8 mouse cellular contexts compared by ENCODE assay signal in genomic region chr3:68493170-68493585, GRCm38 (mm10).
A peak's percentile ranks its signal among the peaks of the same experiment; 100 is the strongest.
DNase-seq lines count a peak whose midpoint lies in the region; ATAC-seq and TF ChIP-seq lines count a peak whose summit lies in the region.

No protein-coding gene starts in this region.

- peak overlapping the region; percentile 38 for H3K27ac ChIP-seq in hindbrain, embryonic 11.5 days (ENCODE audit: low read depth, low read length)
- H3K27ac ChIP-seq in limb, embryonic 14.5 days (replicated peaks; ENCODE audit: low read depth, low read length) = peak overlapping the region; percentile 82
- H3K27ac ChIP-seq in midbrain, embryonic 14.5 days (replicated peaks; ENCODE audit: low read depth, low read length) = peak overlapping the region; percentile 74

- H3K4me2 ChIP-seq in hindbrain, embryonic 11.5 days (replicated peaks; ENCODE audit: low read depth, low read length) = peak overlapping the region; percentile 85
- H3K4me2 ChIP-seq in limb, embryonic 14.5 days (replicated peaks; ENCODE audit: low read depth, low read length, severe bottlenecking) = peak overlapping the region; percentile 98
- peak overlapping the region; percentile 99 for H3K4me2 ChIP-seq in midbrain, embryonic 14.5 days (ENCODE audit: low read length)

- peak overlapping the region; percentile 71 for H3K4me3 ChIP-seq in hindbrain, embryonic 11.5 days (ENCODE audit: low read depth, low read length)
- peak overlapping the region; percentile 82 for H3K4me3 ChIP-seq in limb, embryonic 14.5 days (replicated peaks; ENCODE audit: low read length)
- peak overlapping the region; percentile 66 for H3K4me3 ChIP-seq in midbrain, embryonic 14.5 days (replicated peaks; ENCODE audit: low read depth, low read length)

- no peak for TF ChIP-seq POLR2A in limb, embryonic 14.5 days (IDR thresholded peaks at IDR 0.05; ENCODE audit: borderline replicate concordance, extremely low read depth, insufficient read depth, insufficient read length)

- peak overlapping the region; percentile 55 for H3K9ac ChIP-seq in hindbrain, embryonic 11.5 days (ENCODE audit: low read depth, low read length)
- peak overlapping the region; percentile 70 for H3K9ac ChIP-seq in limb, embryonic 14.5 days (ENCODE audit: low read depth, low read length, severe bottlenecking)
- peak overlapping the region; percentile 60 for H3K9ac ChIP-seq in midbrain, embryonic 14.5 days (replicated peaks; ENCODE audit: low read length)

- in situ Hi-C loops in Patski (cut with MboI; ENCODE audit: low pct_unique_long_range_greater_than_20kb) = loop anchor here (5.0 to 10.0 kb wide), 2 partner anchors 49 to 112 kb away; no protein-coding TSS in a partner anchor

- POLR2A ChIA-PET in Patski (lab: Charles Lee) = interaction anchor here (0.6 to 6.7 kb wide), 5 partner anchors 24 to 362 kb away, joined by 3 to 46 read pairs (median 3); no protein-coding TSS in a partner anchor

- no peaks in the 10 kb centered on the region for H3K27me3 ChIP-seq in Patski
- peaks cover 4% of the 10 kb centered on the region; the same call in 1 of the 2 replicates for H3K27me3 ChIP-seq in hindbrain, embryonic 11.5 days (ENCODE audit: control insufficient read depth, insufficient read depth, low read length)
- H3K27me3 ChIP-seq in limb, embryonic 14.5 days (ENCODE audit: control insufficient read depth, insufficient read depth, low read length) = no peaks in the 10 kb centered on the region
- peaks cover 11% of the 10 kb centered on the region; the same call in 1 of the 2 replicates for H3K27me3 ChIP-seq in midbrain, embryonic 14.5 days (ENCODE audit: control insufficient read depth, insufficient read depth, low read length)

- CTCF ChIA-PET in Patski (lab: Charles Lee) = interaction anchor here (1.3 to 5.6 kb wide), 7 partner anchors 12 to 437 kb away, joined by 3 to 39 read pairs (median 5); no protein-coding TSS in a partner anchor

- H3K4me1 ChIP-seq in hindbrain, embryonic 11.5 days (replicated peaks; ENCODE audit: control insufficient read depth, insufficient read depth, low read length) = no peaks in the 10 kb centered on the region; the same call in 1 of the 2 replicates
- H3K4me1 ChIP-seq in limb, embryonic 14.5 days (ENCODE audit: control insufficient read depth, insufficient read depth, low read length) = peaks cover 24% of the 10 kb centered on the region
- H3K4me1 ChIP-seq in midbrain, embryonic 14.5 days (ENCODE audit: control insufficient read depth, insufficient read depth, low read length) = peaks cover 12% of the 10 kb centered on the region; the same call in 1 of the 2 replicates

- H3K9me3 ChIP-seq in hindbrain, embryonic 11.5 days (ENCODE audit: control insufficient read depth, low read length) = no peaks in the 10 kb centered on the region
- H3K9me3 ChIP-seq in limb, embryonic 14.5 days (ENCODE audit: control insufficient read depth, low read length) = no peaks in the 10 kb centered on the region
- no peaks in the 10 kb centered on the region for H3K9me3 ChIP-seq in midbrain, embryonic 14.5 days (ENCODE audit: control insufficient read depth, low read length)

- no peak for TF ChIP-seq CTCF in Patski (IDR thresholded peaks at IDR 0.05)

- under 1% methylated on average over 11 of the region's 12 CpGs for WGBS in hindbrain, embryonic 11.5 days
- WGBS in limb, embryonic 14.5 days = under 1% methylated on average over 10 of the region's 12 CpGs
- 1% methylated on average over 12 of the region's 12 CpGs for WGBS in midbrain, embryonic 14.5 days

- DNase-seq in 3134 (ENCODE audit: extremely low read depth, insufficient read length, low spot score) (peak; percentile 86), Patski (ENCODE audit: low read depth, low spot score) (no peak)
- DNase-seq in hindbrain, embryonic 11.5 days (ENCODE audit: low spot score) = peak; percentile 62
- peak; percentile 33 for DNase-seq in limb, embryonic 14.5 days (ENCODE audit: low spot score)
- DNase-seq in midbrain, embryonic 14.5 days = peak; percentile 48
- no peak for DNase-seq in left cerebral cortex, adult 9 months (ENCODE audit: low spot score in 2 of 2)
- DNase-seq in thymus, postnatal 14 days = no peak

- ATAC-seq in Patski = peak; percentile 44
- peak; percentile 50; the same call in 1 of the 2 replicates for ATAC-seq in erythroid progenitor cell, adult 5-6 weeks (replicated peaks; ENCODE audit: low FRiP score, poor library complexity, severe bottlenecking)
- ATAC-seq in hindbrain, embryonic 11.5 days (ENCODE audit: low FRiP score) = peak; percentile 5; the same call in 1 of the 2 replicates
- no peak; the same call in 1 of the 2 replicates for ATAC-seq in limb, embryonic 14.5 days (ENCODE audit: low FRiP score, low read depth)
- ATAC-seq in midbrain, embryonic 14.5 days (ENCODE audit: low FRiP score, low TSS enrichment) = no peak

- H3K36me3 ChIP-seq in hindbrain, embryonic 11.5 days (ENCODE audit: control insufficient read depth, insufficient read depth, low read length) = no peaks in the 10 kb centered on the region
- H3K36me3 ChIP-seq in limb, embryonic 14.5 days (ENCODE audit: control insufficient read depth, insufficient read depth, low read length) = no peaks in the 10 kb centered on the region
- H3K36me3 ChIP-seq in midbrain, embryonic 14.5 days (ENCODE audit: control insufficient read depth, insufficient read depth, low read length) = no peaks in the 10 kb centered on the region

Comparison
In these comparisons a context has a peak if more than half of its experiments do, and no peak if none do; other contexts are left out.
1. DNase-seq: peak in 3134 (single experiment), hindbrain, embryonic 11.5 days (single experiment), limb, embryonic 14.5 days (single experiment) and midbrain, embryonic 14.5 days (single experiment); none in Patski (single experiment), left cerebral cortex, adult 9 months (0 of 2) and thymus, postnatal 14 days (single experiment).
2. ATAC-seq: peak in Patski (single experiment), erythroid progenitor cell, adult 5-6 weeks (single experiment) and hindbrain, embryonic 11.5 days (single experiment); none in limb, embryonic 14.5 days (single experiment) and midbrain, embryonic 14.5 days (single experiment).
3. Peak in every context shown above with its lines, with median percentiles within 50 percentile points of each other: H3K27ac ChIP-seq, H3K4me2 ChIP-seq, H3K4me3 ChIP-seq and H3K9ac ChIP-seq.